Mouse (Mus musculus): Measurements from ENCODE around the gene Prkcq. TPM values are rescaled to one million over a fixed set of nuclear protein-coding genes. Genes with fewer than 3 reads are reported as not detected.

The Prkcq gene
- polyA plus RNA-seq, 1 experiment from 2014 or later = 4.4 TPM

DNA sequence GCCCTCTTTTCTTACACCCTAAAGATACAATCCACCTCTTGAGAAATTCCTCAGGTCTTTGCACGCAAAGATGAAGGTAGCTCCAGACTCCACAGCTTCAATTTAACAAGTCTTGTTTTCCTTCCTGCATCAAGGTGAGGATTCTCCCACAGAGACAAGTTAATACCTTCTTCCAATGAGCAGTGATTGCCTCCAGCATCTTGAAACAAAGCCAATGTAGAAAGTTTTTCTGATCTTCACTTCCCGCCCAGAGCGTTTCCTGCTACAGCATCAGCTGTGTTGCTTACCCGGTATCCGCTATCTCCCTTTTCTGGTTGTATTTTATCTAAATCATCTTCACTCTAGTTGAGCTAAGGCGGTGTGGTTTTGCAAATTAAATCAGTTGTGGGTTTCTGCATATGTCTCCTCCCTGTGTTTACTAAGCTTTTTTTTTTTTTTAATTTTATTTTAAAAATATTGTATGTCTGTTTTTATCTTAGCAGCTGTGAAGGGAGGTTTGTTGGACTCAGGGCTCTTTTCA, 21.3 kb downstream of the Prkcq start:
- H3K9ac ChIP-seq (replicated peaks; ENCODE audit: low read depth, low read length) = no peak overlapping the region
- WGBS = 90% methylated on average over 6 of the region's 6 CpGs
- ATAC-seq = no peak
- no peaks in the 10 kb centered on the region for H3K36me3 ChIP-seq (ENCODE audit: control insufficient read depth, insufficient read depth)
- no peak overlapping the region for H3K4me3 ChIP-seq (replicated peaks; ENCODE audit: low read length)
- no peak overlapping the region for H3K4me2 ChIP-seq (ENCODE audit: low read length)
- H3K9me3 ChIP-seq (ENCODE audit: control insufficient read depth, low read length) = no peaks in the 10 kb centered on the region
- H3K4me1 ChIP-seq (replicated peaks; ENCODE audit: control insufficient read depth, insufficient read depth, low read length) = no peaks in the 10 kb centered on the region
- H3K27ac ChIP-seq (ENCODE audit: low read length) = no peak overlapping the region
- no peaks in the 10 kb centered on the region for H3K27me3 ChIP-seq (replicated peaks; ENCODE audit: control insufficient read depth, insufficient read depth, low read length)

DNA sequence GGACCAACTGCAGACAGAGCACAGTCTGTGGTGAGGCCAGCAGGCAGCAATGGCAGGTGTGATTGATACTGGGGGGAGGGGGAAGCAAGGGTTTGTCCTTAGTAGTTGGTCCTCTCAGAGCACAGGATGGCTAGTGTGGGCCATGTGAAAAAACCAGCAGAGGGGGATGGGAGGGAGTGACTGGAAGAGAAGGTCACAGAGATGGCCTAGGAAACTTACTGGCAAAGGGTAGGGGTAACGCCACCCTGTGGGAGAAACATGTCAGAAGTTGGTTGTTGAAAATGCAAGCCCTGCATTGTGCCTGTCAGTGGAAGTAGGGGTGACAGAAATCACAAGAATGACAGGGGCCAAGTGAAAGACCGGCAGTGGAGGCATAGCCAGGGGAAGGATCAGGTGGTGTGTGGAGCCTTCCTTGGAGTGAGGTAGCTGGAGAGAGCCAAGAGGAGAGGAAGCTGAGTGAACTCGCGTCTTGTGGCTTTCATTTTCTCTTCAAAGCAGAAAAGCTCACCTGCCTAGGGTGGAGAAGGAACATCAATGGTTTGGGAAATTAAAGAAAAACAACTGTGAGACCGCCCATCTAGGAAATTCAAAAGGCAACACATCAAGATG, 22.9 kb downstream of the Prkcq start:
- no peaks in the 10 kb centered on the region for H3K9me3 ChIP-seq (ENCODE audit: control insufficient read depth, low read length)
- ATAC-seq = no peak
- 86% methylated on average over 5 of the region's 5 CpGs for WGBS

DNA sequence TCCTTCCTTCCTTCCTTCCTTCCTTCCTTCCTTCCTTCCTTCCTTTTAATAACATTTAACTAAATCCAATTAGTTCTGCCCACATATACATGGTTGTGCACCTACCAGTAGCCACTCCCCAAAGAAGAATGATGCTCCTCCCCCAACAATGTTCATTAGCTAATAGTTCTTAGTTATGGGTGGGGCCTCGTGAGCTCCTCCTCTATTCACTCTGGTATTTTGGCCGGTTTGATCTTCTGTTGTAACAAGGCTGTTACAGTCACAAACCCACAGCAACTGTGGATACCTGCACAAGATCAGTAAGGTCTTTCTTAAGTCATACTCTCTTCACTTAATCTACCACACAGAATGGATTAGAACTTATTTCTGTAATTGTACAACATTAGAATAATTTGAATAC, 24.2 kb downstream of the Prkcq start:
- 84% methylated on average over 2 of the region's 2 CpGs for WGBS
- no peaks in the 10 kb centered on the region for H3K36me3 ChIP-seq (ENCODE audit: control insufficient read depth, insufficient read depth)
- no peak overlapping the region for H3K4me2 ChIP-seq (ENCODE audit: low read length)
- H3K9me3 ChIP-seq (ENCODE audit: control insufficient read depth, low read length) = no peaks in the 10 kb centered on the region
- no peak overlapping the region for H3K4me3 ChIP-seq (replicated peaks; ENCODE audit: low read length)
- no peak overlapping the region for H3K27ac ChIP-seq (ENCODE audit: low read length)
- H3K4me1 ChIP-seq (replicated peaks; ENCODE audit: control insufficient read depth, insufficient read depth, low read length) = no peaks in the 10 kb centered on the region
- H3K27me3 ChIP-seq (replicated peaks; ENCODE audit: control insufficient read depth, insufficient read depth, low read length) = no peaks in the 10 kb centered on the region
- H3K9ac ChIP-seq (replicated peaks; ENCODE audit: low read depth, low read length) = no peak overlapping the region
- no peak for ATAC-seq

More for the DNA sequence above, 22.9 kb downstream of the Prkcq start:
- Histone ChIP-seq H3K36me3 (ENCODE audit: control insufficient read depth, insufficient read depth) (no peaks in the 10 kb centered on the region), H3K9ac (replicated peaks; ENCODE audit: low read depth, low read length) (no peak overlapping the region), H3K4me3 (replicated peaks; ENCODE audit: low read length) (no peak overlapping the region), H3K27ac (ENCODE audit: low read length) (no peak overlapping the region), H3K4me1 (replicated peaks; ENCODE audit: control insufficient read depth, insufficient read depth, low read length) (no peaks in the 10 kb centered on the region), H3K27me3 (replicated peaks; ENCODE audit: control insufficient read depth, insufficient read depth, low read length) (no peaks in the 10 kb centered on the region), H3K4me2 (ENCODE audit: low read length) (no peak overlapping the region)

DNA sequence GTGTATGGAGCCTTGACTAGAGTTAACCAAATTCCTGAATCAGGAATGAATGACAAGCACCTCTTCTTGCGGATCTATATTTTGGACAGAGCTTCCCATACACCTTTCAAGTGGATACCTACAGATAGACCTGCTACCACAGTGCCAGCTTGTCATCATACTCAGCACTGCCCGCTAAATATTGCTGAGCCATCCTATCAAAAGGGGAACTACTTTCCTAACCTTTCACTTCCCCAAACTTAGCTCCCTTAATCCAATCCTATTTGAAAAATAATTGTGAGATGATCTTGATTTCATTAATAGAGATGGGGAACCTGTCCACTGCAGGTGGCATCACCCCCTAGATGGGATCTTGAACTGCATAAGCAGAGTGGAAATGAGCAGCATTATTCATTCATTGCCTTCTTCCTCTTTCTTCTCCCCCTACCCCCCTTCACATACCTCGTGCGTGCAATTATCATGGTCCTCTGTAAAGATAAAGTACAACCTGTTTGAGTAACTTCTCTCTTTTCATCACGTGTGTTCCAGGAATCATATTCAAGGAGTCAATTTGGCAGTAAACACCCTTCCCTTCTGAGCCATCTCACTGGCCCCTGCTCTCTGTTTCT, 25.1 kb downstream of the Prkcq start:
- Histone ChIP-seq H3K4me1 (replicated peaks; ENCODE audit: control insufficient read depth, insufficient read depth, low read length) (no peaks in the 10 kb centered on the region), H3K9me3 (ENCODE audit: control insufficient read depth, low read length) (no peaks in the 10 kb centered on the region), H3K4me3 (replicated peaks; ENCODE audit: low read length) (no peak overlapping the region), H3K9ac (replicated peaks; ENCODE audit: low read depth, low read length) (no peak overlapping the region), H3K36me3 (ENCODE audit: control insufficient read depth, insufficient read depth) (no peaks in the 10 kb centered on the region), H3K27me3 (replicated peaks; ENCODE audit: control insufficient read depth, insufficient read depth, low read length) (no peaks in the 10 kb centered on the region), H3K4me2 (ENCODE audit: low read length) (no peak overlapping the region), H3K27ac (ENCODE audit: low read length) (no peak overlapping the region)
- WGBS = 90% methylated on average over 5 of the region's 5 CpGs
- ATAC-seq = no peak

DNA sequence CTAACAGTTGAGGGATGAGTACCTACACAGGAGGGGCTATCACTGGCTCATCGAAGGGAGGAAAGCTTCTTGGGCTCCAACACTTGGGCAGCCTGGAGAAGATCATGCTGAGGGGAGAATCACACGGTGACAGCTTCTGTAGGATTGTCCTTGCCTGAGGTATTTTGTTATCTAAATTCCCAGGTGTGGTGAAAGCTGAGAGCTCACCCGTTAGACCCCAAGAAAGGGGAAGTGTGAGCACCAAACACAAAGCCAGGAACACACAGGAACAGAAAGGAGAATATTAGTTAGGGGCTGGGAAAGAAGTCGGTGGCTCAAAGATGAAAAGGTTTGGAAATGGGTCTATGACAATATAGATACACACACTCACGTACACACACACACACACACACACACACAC, 27.7 kb downstream of the Prkcq start:
- WGBS = 84% methylated on average over 5 of the region's 5 CpGs
- Histone ChIP-seq H3K9ac (replicated peaks; ENCODE audit: low read depth, low read length) (no peak overlapping the region), H3K9me3 (ENCODE audit: control insufficient read depth, low read length) (no peaks in the 10 kb centered on the region), H3K27me3 (replicated peaks; ENCODE audit: control insufficient read depth, insufficient read depth, low read length) (no peaks in the 10 kb centered on the region), H3K27ac (ENCODE audit: low read length) (no peak overlapping the region), H3K4me3 (replicated peaks; ENCODE audit: low read length) (no peak overlapping the region), H3K36me3 (ENCODE audit: control insufficient read depth, insufficient read depth) (no peaks in the 10 kb centered on the region), H3K4me2 (ENCODE audit: low read length) (no peak overlapping the region), H3K4me1 (replicated peaks; ENCODE audit: control insufficient read depth, insufficient read depth, low read length) (no peaks in the 10 kb centered on the region)
- ATAC-seq = no peak

DNA sequence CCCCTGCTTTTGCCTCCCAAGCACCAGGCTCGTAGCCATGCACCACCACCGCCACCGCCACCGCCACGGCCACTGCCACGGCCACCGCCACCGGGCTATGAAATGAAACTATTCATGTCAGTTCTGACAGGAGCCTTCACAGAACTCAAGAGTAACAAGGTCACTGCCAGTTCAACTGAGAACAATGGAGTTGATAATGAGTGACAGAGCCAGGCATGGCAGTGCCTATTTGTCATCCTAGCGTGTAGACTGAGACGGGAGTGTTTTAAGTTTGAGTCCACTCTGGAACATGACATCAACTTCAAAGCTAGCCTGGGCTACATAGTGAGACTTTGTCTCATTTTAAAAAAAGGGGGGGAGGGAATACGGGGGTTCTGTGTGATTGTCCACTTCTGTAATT, 30.9 kb downstream of the Prkcq start:
- Histone ChIP-seq H3K4me2 (ENCODE audit: low read length) (no peak overlapping the region), H3K4me3 (replicated peaks; ENCODE audit: low read length) (no peak overlapping the region), H3K27me3 (replicated peaks; ENCODE audit: control insufficient read depth, insufficient read depth, low read length) (no peaks in the 10 kb centered on the region), H3K9ac (replicated peaks; ENCODE audit: low read depth, low read length) (no peak overlapping the region), H3K36me3 (ENCODE audit: control insufficient read depth, insufficient read depth) (no peaks in the 10 kb centered on the region), H3K27ac (ENCODE audit: low read length) (no peak overlapping the region), H3K4me1 (replicated peaks; ENCODE audit: control insufficient read depth, insufficient read depth, low read length) (no peaks in the 10 kb centered on the region), H3K9me3 (ENCODE audit: control insufficient read depth, low read length) (no peaks in the 10 kb centered on the region)
- ATAC-seq = no peak
- WGBS = 89% methylated on average over 11 of the region's 11 CpGs

DNA sequence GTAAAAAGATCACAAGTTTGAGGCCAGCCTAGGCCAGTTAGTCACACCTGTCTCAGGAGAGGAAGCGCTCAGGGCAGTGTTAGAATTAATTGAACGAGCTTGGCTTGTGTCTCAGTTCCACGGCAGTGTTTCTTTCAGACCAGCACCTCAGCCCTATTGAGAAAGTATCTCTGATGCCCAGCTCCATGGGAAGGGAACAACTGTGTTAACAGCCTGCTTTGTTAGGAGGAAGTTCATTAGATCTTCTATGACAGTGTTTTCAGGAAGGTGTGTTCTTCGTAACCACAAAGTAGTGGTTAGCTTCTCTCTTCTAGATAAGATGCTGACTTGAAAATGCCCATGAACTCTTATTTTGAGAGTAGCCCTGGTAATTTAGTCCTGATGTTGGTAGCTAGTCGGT, 31.4 kb downstream of the Prkcq start:
- no peak for ATAC-seq

DNA sequence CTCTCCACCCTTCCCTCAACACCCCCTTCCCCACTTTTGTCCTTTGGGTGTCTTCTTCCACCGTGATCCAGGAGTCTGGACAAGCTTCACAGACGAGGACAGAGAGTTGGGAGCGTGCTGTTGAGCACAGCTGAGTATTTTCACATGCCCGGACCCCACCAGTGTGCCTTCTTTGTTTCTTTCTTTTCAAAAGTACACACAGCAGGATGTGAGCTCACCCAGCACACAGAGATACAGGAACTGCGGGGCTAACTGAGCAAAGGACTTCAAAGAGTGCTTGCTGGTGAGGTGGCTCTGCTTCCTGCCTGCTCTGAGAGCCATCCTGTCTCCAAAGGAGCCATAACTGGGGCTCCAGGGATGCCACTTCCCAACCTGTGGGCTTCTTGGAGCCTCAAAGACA, 32.3 kb downstream of the Prkcq start:
- Histone ChIP-seq H3K4me2 (ENCODE audit: low read length) (no peak overlapping the region), H3K27ac (ENCODE audit: low read length) (no peak overlapping the region), H3K4me1 (replicated peaks; ENCODE audit: control insufficient read depth, insufficient read depth, low read length) (no peaks in the 10 kb centered on the region), H3K36me3 (ENCODE audit: control insufficient read depth, insufficient read depth) (no peaks in the 10 kb centered on the region), H3K9me3 (ENCODE audit: control insufficient read depth, low read length) (no peaks in the 10 kb centered on the region), H3K27me3 (replicated peaks; ENCODE audit: control insufficient read depth, insufficient read depth, low read length) (no peaks in the 10 kb centered on the region), H3K4me3 (replicated peaks; ENCODE audit: low read length) (no peak overlapping the region), H3K9ac (replicated peaks; ENCODE audit: low read depth, low read length) (no peak overlapping the region)
- 67% methylated on average over 5 of the region's 5 CpGs for WGBS
- ATAC-seq = no peak

More for the DNA sequence above, 31.4 kb downstream of the Prkcq start:
- no peaks in the 10 kb centered on the region for H3K4me1 ChIP-seq (replicated peaks; ENCODE audit: control insufficient read depth, insufficient read depth, low read length)
- H3K27ac ChIP-seq (ENCODE audit: low read length) = no peak overlapping the region
- no peak overlapping the region for H3K9ac ChIP-seq (replicated peaks; ENCODE audit: low read depth, low read length)
- no peak overlapping the region for H3K4me2 ChIP-seq (ENCODE audit: low read length)
- H3K27me3 ChIP-seq (replicated peaks; ENCODE audit: control insufficient read depth, insufficient read depth, low read length) = no peaks in the 10 kb centered on the region
- WGBS = 87% methylated on average over 5 of the region's 5 CpGs
- H3K36me3 ChIP-seq (ENCODE audit: control insufficient read depth, insufficient read depth) = no peaks in the 10 kb centered on the region
- no peak overlapping the region for H3K4me3 ChIP-seq (replicated peaks; ENCODE audit: low read length)
- H3K9me3 ChIP-seq (ENCODE audit: control insufficient read depth, low read length) = no peaks in the 10 kb centered on the region

DNA sequence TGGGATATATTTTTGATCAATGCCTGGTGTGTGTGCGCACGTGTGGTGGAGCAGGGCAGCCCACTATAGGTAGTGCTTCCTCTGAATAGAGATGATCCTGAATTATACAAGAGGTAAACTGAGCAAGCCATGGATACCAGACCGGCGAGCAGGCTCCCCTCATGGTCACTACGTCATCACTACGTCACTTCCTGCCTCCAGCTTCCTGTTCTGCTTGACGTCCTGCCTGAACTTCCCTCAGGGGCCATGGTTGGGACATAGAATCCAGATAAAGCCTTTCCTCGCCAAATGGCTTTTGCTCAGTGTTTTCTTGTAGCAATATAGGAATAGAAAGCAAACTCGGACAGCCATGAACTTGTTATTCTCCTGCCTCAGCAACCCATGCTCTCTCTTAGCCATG, 33.1 kb downstream of the Prkcq start:
- whole genome bisulfite sequencing = 90% methylated on average over 9 of the region's 9 CpGs
- H3K4me2 ChIP-seq (ENCODE audit: low read length) = no peak overlapping the region
- no peaks in the 10 kb centered on the region for H3K4me1 ChIP-seq (replicated peaks; ENCODE audit: control insufficient read depth, insufficient read depth, low read length)
- no peaks in the 10 kb centered on the region for H3K9me3 ChIP-seq (ENCODE audit: control insufficient read depth, low read length)
- no peak for ATAC-seq
- no peak overlapping the region for H3K27ac ChIP-seq (ENCODE audit: low read length)
- no peak overlapping the region for H3K4me3 ChIP-seq (replicated peaks; ENCODE audit: low read length)
- H3K9ac ChIP-seq (replicated peaks; ENCODE audit: low read depth, low read length) = no peak overlapping the region
- H3K27me3 ChIP-seq (replicated peaks; ENCODE audit: control insufficient read depth, insufficient read depth, low read length) = no peaks in the 10 kb centered on the region
- no peaks in the 10 kb centered on the region for H3K36me3 ChIP-seq (ENCODE audit: control insufficient read depth, insufficient read depth)
